Mouse (Mus musculus) granulocyte monocyte progenitor cell, adult 5-6 weeks (primary cell): ENCODE results near the gene Map2. TPM values are rescaled to one million over a fixed set of nuclear protein-coding genes. Genes with fewer than 3 reads are reported as not detected.
A peak's percentile ranks its signal among the peaks of the same experiment; 100 is the strongest.

Experiments
- ATAC-seq: replicated peaks from 2 replicates; pipeline ENCODE4 v1.8.0; 2016; ENCODE audit warnings: mild to moderate bottlenecking, moderate TSS enrichment, inconsistent platforms; ENCODE audit not compliant: poor library complexity, severe bottlenecking
- total RNA-seq, 2 experiments: library from RNA; stranded (forward) in 1 of 2; stranded (reverse) in 1 of 2; fragments of 200-712, 200-1000 nt in 1 of 2; fragments of >200 nt in 1 of 2; fragmentation: Nextera tagmentation in 1 of 2; gene quantifications; 2 replicates each; pipeline ENCODE4 v1.2.3; 2014 to 2017

Map2 gene
- total RNA-seq, 2 experiments from 2014 or later = not detected

GRCm38 (mm10) chr1:66371371-66371770 lies 196.3 kb downstream of the Map2 start:
- no peak for ATAC-seq

GRCm38 (mm10) chr1:66386321-66386720 lies 211.2 kb downstream of the Map2 start:
- no peak for ATAC-seq

- ATAC-seq = no peak
Observed at GRCm38 (mm10) chr1:66386751-66387452, 211.8 kb downstream of the Map2 start.

GRCm38 (mm10) chr1:66388561-66388960 lies 213.5 kb downstream of the Map2 start:
- no peak for ATAC-seq

- ATAC-seq = no peak
Observed at GRCm38 (mm10) chr1:66394944-66395637, 220.0 kb downstream of the Map2 start.

GRCm38 (mm10) chr1:66395826-66396225 lies 220.8 kb downstream of the Map2 start:
- ATAC-seq = no peak

GRCm38 (mm10) chr1:66401902-66402301 lies 226.8 kb downstream of the Map2 start:
- no peak for ATAC-seq

- no peak for ATAC-seq
Observed at GRCm38 (mm10) chr1:66407270-66407967, 232.3 kb downstream of the Map2 start.

GRCm38 (mm10) chr1:66418360-66418759 lies 243.3 kb downstream of the Map2 start:
- ATAC-seq = no peak

GRCm38 (mm10) chr1:66426073-66426472 lies 251.0 kb downstream of the Map2 start:
- no peak for ATAC-seq

- ATAC-seq = no peak
Observed at GRCm38 (mm10) chr1:66430962-66431361, 255.9 kb downstream of the Map2 start.

GRCm38 (mm10) chr1:66431472-66431871 lies 256.4 kb downstream of the Map2 start:
- ATAC-seq = no peak

- no peak for ATAC-seq
Observed at GRCm38 (mm10) chr1:66438069-66438468, 263.0 kb downstream of the Map2 start.

- no peak for ATAC-seq
Observed at GRCm38 (mm10) chr1:66442922-66443321, 267.8 kb downstream of the Map2 start.

GRCm38 (mm10) chr1:66449471-66449870 lies 274.4 kb downstream of the Map2 start:
- ATAC-seq = no peak

GRCm38 (mm10) chr1:66456580-66456979 lies 281.5 kb downstream of the Map2 start:
- ATAC-seq = no peak

- ATAC-seq = no peak
Observed at GRCm38 (mm10) chr1:66457747-66458146, 282.7 kb downstream of the Map2 start.

- ATAC-seq = no peak
Observed at GRCm38 (mm10) chr1:66459394-66459793, 284.3 kb downstream of the Map2 start.

GRCm38 (mm10) chr1:66460850-66461249 lies 285.8 kb downstream of the Map2 start:
- ATAC-seq = no peak

GRCm38 (mm10) chr1:66467821-66468703 lies 293.0 kb downstream of the Map2 start, which contains the start of gene Unc80:
Gene Unc80 (plus strand): TSS chr1:66468367.
- peak; percentile 86 for ATAC-seq
